Mouse (Mus musculus) stomach, embryonic 15.5 days (tissue): ENCODE measurements around the gene Rgs3. TPM values are rescaled to one million over a fixed set of nuclear protein-coding genes. Genes with fewer than 3 reads are reported as not detected.
A peak's percentile ranks its signal among the peaks of the same experiment; 100 is the strongest.

Source experiments
- ATAC-seq: fragments of 200-750 bp; cut with Nextera tagmentation; 2 replicates; pipeline ENCODE4 v1.8.0; 2017; ENCODE audit warnings: low read depth, moderate number of reproducible peaks, moderate TSS enrichment; ENCODE audit not compliant: insufficient read depth, low FRiP score
- H3K27ac ChIP-seq: fragments of 300-500 bp; sonication (generic); 2 replicates; pipeline ENCODE4 v1.5.1; 2015; ENCODE audit warnings: mild to moderate bottlenecking, inconsistent platforms
- H3K27me3 ChIP-seq: fragments of 300-500 bp; sonication (generic); replicated peaks from 2 replicates; pipeline ENCODE4 v1.6.1; 2015; ENCODE audit warnings: inconsistent platforms
- H3K36me3 ChIP-seq: fragments of 300-500 bp; sonication (generic); 2 replicates; pipeline ENCODE4 v1.6.1; 2015; ENCODE audit warnings: inconsistent platforms
- H3K4me1 ChIP-seq: fragments of 300-500 bp; sonication (generic); 2 replicates; pipeline ENCODE4 v1.6.1; 2015; ENCODE audit warnings: inconsistent platforms
- H3K4me2 ChIP-seq: fragments of 300-500 bp; sonication (generic); 2 replicates; pipeline ENCODE4 v1.6.1; 2015; ENCODE audit warnings: mild to moderate bottlenecking, inconsistent platforms
- H3K4me3 ChIP-seq: fragments of 300-500 bp; sonication (generic); replicated peaks from 2 replicates; pipeline ENCODE4 v1.5.1; 2015; ENCODE audit warnings: inconsistent platforms
- H3K9ac ChIP-seq: fragments of 300-500 bp; sonication (generic); 2 replicates; pipeline ENCODE4 v1.6.1; 2015; ENCODE audit warnings: inconsistent platforms
- H3K9me3 ChIP-seq: fragments of 300-500 bp; sonication (generic); 2 replicates; pipeline ENCODE4 v1.6.1; 2016; ENCODE audit warnings: inconsistent platforms
- whole genome bisulfite sequencing: fragments of 180-500 bp; shearing (Covaris S2); methylation state at CpG from one replicate; pipeline ENCODE4 v1.1.7; 2015; 5-methylcytosine and 5-hydroxymethylcytosine counted together
- polyA plus RNA-seq: library from polyadenylated mRNA; unstranded; fragments of >200 nt; fragmentation: Nextera tagmentation; extraction: Ambion mirVana; gene quantifications from 2 replicates; pipeline ENCODE4 v1.2.1, GENCODE M21; 2015

The Rgs3 gene
- polyA plus RNA-seq, 1 experiment from 2014 or later, result 46.8 TPM

DNA sequence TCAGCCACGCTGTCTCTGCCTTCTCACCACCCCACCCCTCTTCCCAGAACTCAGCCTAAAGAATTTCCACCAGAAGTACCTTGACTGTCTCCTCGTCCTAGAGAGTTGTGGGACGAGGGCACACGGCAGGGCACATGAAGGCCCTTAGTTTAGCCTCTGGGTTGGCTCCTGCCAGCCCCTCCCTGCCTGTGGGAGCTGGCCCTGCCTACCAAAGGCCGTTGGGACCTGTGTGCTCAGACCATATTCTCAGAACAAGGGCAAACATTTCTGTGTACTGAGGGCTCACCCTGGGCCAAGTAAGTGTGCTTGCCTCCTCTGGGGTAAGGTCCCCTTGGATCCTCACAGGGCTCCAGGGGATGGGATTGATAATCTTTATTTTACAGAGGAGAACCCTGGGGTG, 140.8 kb downstream of the Rgs3 start:
- peak overlapping the region; percentile 71; the same call in 1 of the 2 replicates for H3K27ac ChIP-seq
- H3K9ac ChIP-seq, result peak overlapping the region; percentile 46; the same call in 1 of the 2 replicates
- peaks cover 65% of the 10 kb centered on the region for H3K4me1 ChIP-seq

DNA sequence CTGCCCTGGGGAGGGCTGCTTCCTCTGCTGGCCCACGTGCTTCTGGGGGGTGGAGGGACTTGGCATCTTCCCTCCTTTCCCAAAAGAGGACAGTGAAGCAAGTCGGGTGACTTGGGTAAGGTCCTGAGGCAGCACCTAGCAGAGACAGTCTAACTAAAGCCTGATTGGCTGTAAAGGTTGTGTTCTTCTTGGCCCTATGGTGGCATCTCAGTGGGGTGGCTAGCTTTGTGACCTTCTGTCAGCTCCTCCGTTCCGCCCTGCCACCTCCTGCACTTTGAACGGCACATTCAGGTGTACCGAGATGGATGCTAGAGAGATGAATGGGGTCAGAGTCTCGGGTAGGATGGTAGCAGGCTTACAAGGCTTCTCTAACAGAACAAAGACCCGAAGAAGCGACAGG, 143.5 kb downstream of the Rgs3 start:
- H3K36me3 ChIP-seq, result peaks cover 18% of the 10 kb centered on the region
- WGBS, result 79% methylated on average over 9 of the region's 9 CpGs
- H3K27ac ChIP-seq, result no peak overlapping the region

More for the DNA sequence above, 140.8 kb downstream of the Rgs3 start:
- Histone ChIP-seq H3K27me3 (no peaks in the 10 kb centered on the region), H3K36me3 (peaks cover 18% of the 10 kb centered on the region), H3K4me2 (peak overlapping the region; percentile 66), H3K9me3 (no peaks in the 10 kb centered on the region), H3K4me3 (peak overlapping the region; percentile 46)
- 55% methylated on average over 5 of the region's 5 CpGs for WGBS
- no peak for ATAC-seq

DNA sequence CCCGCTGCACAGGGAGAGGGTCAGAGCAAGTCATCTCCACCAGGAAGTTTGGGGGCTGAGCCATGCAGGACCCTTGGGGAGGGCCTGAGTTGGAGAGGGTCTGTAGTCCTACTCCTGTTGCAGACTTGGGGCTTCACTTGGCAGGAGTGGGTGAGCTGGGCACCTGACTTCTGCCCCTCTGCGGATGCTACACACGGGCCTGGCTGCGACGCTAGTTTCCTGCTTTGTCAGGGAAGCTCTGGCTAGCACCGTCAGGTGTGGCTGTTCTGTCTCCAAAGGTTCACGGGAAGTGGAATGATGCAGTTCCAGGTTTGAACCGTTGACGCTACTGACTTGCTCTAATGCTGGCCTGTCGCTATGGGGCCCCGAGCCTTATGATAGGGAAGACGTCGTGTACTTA, 144.6 kb downstream of the Rgs3 start:
- no peak overlapping the region for H3K9ac ChIP-seq
- H3K36me3 ChIP-seq, result peaks cover 18% of the 10 kb centered on the region
- H3K4me2 ChIP-seq, result no peak overlapping the region
- peaks cover 48% of the 10 kb centered on the region for H3K4me1 ChIP-seq
- no peak for ATAC-seq
- peak overlapping the region; percentile 80; the same call in 1 of the 2 replicates for H3K27ac ChIP-seq
- WGBS, result 89% methylated on average over 13 of the region's 13 CpGs
- no peak overlapping the region for H3K4me3 ChIP-seq
- no peaks in the 10 kb centered on the region for H3K27me3 ChIP-seq
- no peaks in the 10 kb centered on the region for H3K9me3 ChIP-seq

More for the DNA sequence above, 143.5 kb downstream of the Rgs3 start:
- no peaks in the 10 kb centered on the region for H3K27me3 ChIP-seq
- no peak for ATAC-seq
- H3K9me3 ChIP-seq, result no peaks in the 10 kb centered on the region
- H3K4me1 ChIP-seq, result peaks cover 53% of the 10 kb centered on the region
- no peak overlapping the region for H3K4me2 ChIP-seq
- no peak overlapping the region for H3K9ac ChIP-seq
- H3K4me3 ChIP-seq, result no peak overlapping the region

DNA sequence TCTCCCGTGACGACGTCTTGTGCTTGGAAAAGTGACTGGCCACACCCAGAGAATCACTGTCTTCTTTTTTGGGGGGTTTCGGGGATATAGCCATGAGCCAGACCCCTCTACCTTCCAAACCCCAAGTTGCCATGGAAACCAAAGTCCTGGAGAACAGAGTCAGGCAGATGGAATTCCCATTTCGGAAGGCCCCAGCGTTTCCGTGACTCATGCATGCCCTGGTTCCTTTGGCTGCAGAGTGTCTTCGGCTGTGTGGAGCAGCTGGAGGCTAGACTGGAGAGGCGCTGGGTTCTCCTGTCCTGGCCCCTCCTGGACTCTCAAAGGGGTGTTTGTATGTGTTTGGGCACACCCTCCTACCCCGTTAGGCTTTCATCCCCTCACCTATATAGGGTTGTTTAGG, 145.4 kb downstream of the Rgs3 start:
- 57% methylated on average over 10 of the region's 10 CpGs for WGBS
- no peaks in the 10 kb centered on the region for H3K9me3 ChIP-seq
- H3K27ac ChIP-seq, result peak overlapping the region; percentile 80
- peaks cover 18% of the 10 kb centered on the region for H3K36me3 ChIP-seq
- no peak overlapping the region for H3K4me3 ChIP-seq
- no peak overlapping the region for H3K9ac ChIP-seq
- ATAC-seq, result no peak
- H3K4me1 ChIP-seq, result peaks cover 45% of the 10 kb centered on the region
- no peaks in the 10 kb centered on the region for H3K27me3 ChIP-seq
- no peak overlapping the region for H3K4me2 ChIP-seq

DNA sequence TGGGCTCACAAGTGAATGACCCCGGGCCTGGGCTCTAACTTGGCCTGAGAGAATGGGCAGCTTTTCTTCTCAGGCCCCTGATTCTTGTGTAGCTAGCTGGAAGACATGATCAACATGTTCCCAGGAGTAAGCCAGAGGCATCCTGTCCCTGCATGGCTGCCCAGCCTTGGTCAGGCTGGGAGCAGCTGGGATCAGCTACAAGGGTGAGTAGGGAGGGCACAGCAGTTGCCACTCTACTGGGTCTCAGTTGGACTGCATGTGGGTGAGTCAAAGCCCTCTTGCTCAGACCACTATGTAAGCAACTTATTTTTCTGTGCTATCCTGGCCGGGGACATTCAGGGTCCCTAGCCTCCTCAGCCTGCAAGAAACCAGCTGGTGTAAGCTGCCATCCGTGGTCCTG, 146.1 kb downstream of the Rgs3 start:
- Histone ChIP-seq H3K36me3 (peaks cover 18% of the 10 kb centered on the region), H3K4me3 (no peak overlapping the region), H3K27me3 (no peaks in the 10 kb centered on the region), H3K9ac (no peak overlapping the region), H3K9me3 (no peaks in the 10 kb centered on the region), H3K4me1 (peaks cover 38% of the 10 kb centered on the region), H3K27ac (peak overlapping the region; percentile 80), H3K4me2 (no peak overlapping the region)
- ATAC-seq, result no peak
- WGBS, result 43% methylated on average over 3 of the region's 3 CpGs

DNA sequence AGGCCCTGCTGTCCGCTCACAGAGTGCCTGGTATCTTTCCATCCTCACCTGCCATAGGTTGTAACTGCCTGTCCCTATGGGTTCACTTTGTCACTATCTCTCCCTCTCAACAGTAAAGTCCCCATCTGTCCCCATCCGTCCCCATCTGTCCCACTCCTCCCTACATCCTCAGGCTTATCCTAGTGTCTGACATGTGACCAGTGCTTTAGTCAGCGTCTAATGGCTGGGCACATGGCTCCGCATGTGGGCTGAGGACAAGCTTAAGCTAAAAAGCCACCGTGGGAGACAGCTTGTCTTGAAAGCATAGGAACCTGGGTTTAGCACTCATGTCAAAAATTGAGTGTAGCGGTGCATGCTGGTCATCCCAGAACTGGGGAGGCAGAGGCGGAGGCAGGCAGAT, 148.4 kb downstream of the Rgs3 start:
- 84% methylated on average over 7 of the region's 7 CpGs for WGBS
- Histone ChIP-seq H3K36me3 (peaks cover 7% of the 10 kb centered on the region), H3K27me3 (no peaks in the 10 kb centered on the region), H3K27ac (no peak overlapping the region), H3K4me3 (no peak overlapping the region), H3K9ac (no peak overlapping the region), H3K9me3 (no peaks in the 10 kb centered on the region), H3K4me2 (no peak overlapping the region), H3K4me1 (peaks cover 30% of the 10 kb centered on the region)
- ATAC-seq, result no peak

DNA sequence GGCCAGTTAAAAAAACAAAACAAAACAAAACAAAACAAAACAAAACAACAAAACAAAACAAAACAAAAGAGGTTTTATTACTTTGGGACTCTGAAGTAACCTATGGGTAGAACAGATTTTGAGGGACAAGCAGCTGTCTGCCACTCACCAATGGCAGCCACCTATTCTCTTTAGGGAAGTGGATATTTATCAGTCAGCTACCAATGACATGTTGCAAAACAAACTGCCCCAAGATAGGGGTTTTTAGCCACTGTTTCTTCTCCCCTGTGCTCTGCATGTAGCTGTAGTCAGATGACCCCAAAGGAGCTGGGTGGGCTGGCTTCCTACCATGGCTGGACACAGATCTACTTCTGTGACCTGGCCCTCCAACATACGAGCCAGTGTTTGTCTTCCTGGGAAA, 149.3 kb downstream of the Rgs3 start:
- Histone ChIP-seq H3K4me1 (peaks cover 30% of the 10 kb centered on the region), H3K4me2 (no peak overlapping the region), H3K27me3 (no peaks in the 10 kb centered on the region), H3K27ac (no peak overlapping the region; the same call in 1 of the 2 replicates), H3K36me3 (peaks cover 5% of the 10 kb centered on the region), H3K9me3 (no peaks in the 10 kb centered on the region), H3K9ac (no peak overlapping the region), H3K4me3 (no peak overlapping the region)
- 44% methylated on average over 1 of the region's 1 CpGs for WGBS
- ATAC-seq, result no peak

DNA sequence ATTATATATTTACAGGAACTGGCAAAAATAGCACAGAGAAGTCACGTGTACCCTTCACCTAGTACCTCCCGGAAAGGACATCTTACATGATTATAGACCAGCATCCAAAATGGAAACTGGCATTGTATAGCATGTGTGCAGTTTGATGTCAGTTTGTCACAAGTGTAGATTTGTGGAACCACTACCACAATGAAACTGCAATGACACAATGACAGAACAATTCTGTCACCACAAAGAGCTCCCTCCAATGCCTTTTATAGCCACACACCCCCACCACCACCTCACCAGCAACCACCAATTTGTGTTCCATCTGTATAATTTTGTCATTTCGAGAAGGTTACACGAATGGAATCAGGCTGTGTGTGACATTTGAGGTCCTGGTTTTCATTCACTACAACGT, 149.8 kb downstream of the Rgs3 start:
- Histone ChIP-seq H3K27me3 (no peaks in the 10 kb centered on the region), H3K36me3 (0 out of 2 replicates have a peak, but pooled peaks cover under 1% of the 10 kb centered on the region), H3K9ac (no peak overlapping the region), H3K27ac (no peak overlapping the region), H3K4me3 (no peak overlapping the region), H3K4me1 (peaks cover 26% of the 10 kb centered on the region), H3K9me3 (no peaks in the 10 kb centered on the region), H3K4me2 (no peak overlapping the region)
- WGBS, result 75% methylated on average over 5 of the region's 5 CpGs
- no peak for ATAC-seq

DNA sequence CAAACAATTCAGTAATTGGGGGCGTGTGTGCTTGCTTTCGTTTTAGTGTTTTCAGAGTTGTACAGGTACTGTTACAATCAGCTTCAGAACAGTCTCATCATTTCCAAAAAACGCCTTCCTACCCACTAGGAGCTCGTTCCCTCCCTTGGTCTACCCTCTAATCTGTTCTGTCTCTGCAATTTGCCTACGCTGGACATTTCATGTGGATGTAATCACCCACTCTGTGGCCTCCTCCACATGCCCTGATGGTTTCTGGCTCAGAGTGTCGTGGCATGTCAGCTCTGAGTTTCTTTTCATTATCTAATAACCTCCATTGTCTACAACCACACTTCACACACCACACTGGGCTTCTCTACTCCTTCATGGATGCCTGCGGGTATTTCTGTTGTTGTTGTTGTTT, 151.5 kb downstream of the Rgs3 start:
- no peaks in the 10 kb centered on the region for H3K9me3 ChIP-seq
- WGBS, result 80% methylated on average over 7 of the region's 7 CpGs
- no peak overlapping the region for H3K4me3 ChIP-seq
- 0 out of 2 replicates have a peak, but pooled peaks cover 10% of the 10 kb centered on the region for H3K4me1 ChIP-seq
- H3K27me3 ChIP-seq, result no peaks in the 10 kb centered on the region
- H3K9ac ChIP-seq, result no peak overlapping the region
- ATAC-seq, result no peak
- no peak overlapping the region for H3K27ac ChIP-seq
- no peak overlapping the region for H3K4me2 ChIP-seq
- no peaks in the 10 kb centered on the region for H3K36me3 ChIP-seq

DNA sequence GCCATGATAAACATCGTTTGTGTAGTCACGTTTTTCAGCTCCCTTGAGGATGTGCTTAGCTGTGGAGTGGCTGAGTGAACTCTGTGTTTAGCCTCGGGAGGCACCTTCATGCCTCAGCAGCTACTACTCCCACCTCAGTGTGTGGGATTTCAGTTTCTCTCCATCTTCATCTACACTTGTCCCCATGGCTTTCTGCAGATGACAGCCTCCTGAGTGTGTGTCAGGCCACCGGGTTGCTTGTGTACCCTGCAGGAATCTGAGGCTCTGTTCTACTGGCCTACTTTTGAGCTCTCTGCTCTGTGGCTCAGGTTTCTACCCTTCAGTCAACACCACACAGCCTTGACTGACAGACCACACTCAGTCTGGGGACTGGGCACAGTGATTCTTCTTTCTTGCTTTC, 151.9 kb downstream of the Rgs3 start:
- WGBS, result 69% methylated on average over 4 of the region's 4 CpGs
- no peaks in the 10 kb centered on the region for H3K27me3 ChIP-seq
- ATAC-seq, result no peak
- no peak overlapping the region for H3K27ac ChIP-seq
- no peaks in the 10 kb centered on the region for H3K36me3 ChIP-seq
- H3K9ac ChIP-seq, result no peak overlapping the region
- no peak overlapping the region for H3K4me3 ChIP-seq
- H3K4me1 ChIP-seq, result 0 out of 2 replicates have a peak, but pooled peaks cover 8% of the 10 kb centered on the region
- H3K9me3 ChIP-seq, result no peaks in the 10 kb centered on the region
- H3K4me2 ChIP-seq, result no peak overlapping the region

DNA sequence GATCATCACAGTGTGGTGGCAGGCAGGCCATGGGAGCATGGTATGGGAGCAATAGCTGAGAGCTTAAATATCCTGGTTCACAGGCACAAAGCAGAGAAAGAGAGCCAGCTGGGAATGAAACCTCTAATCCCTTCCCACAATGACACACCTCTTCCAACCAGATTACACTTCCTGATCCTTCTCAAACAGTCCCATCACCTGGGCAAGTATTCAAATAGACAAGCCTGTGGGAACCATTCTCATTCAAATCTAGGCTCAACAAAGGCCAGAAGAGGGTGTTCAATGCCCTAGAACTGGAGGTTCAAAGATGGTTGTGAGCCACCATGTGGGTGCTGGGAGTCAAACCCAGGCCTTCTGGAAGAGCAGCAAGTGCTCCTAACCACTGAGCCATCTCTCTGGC, 161.2 kb downstream of the Rgs3 start:
- H3K9me3 ChIP-seq, result no peaks in the 10 kb centered on the region
- H3K9ac ChIP-seq, result no peak overlapping the region
- H3K4me3 ChIP-seq, result no peak overlapping the region
- H3K27ac ChIP-seq, result no peak overlapping the region
- no peaks in the 10 kb centered on the region for H3K36me3 ChIP-seq
- no peaks in the 10 kb centered on the region for H3K27me3 ChIP-seq
- H3K4me2 ChIP-seq, result no peak overlapping the region
- H3K4me1 ChIP-seq, result peaks cover 8% of the 10 kb centered on the region
- ATAC-seq, result no peak

DNA sequence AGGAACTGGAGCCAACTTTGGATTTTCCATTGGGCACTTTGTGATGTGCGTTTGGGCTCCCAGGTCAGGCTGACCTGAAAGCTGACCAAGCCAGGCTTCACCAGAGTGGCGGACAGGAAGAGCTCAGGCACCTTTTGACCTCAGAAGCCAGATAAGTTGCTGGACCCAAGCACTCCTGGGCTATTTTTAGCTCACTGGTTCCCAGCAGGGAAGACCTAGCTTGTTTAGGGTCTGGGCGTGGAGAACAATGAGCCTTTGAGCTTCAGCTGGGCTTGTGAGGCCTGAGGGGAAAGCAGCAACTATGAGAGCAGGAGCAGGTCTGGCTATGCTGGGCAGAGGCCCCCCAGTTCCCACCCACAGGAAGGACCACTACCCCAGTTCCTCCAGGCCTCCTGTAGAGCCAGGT, 162.4 kb downstream of the Rgs3 start:
- no peak overlapping the region for H3K9ac ChIP-seq
- ATAC-seq, result peak; percentile 35; the same call in 1 of the 2 replicates
- 35% methylated on average over 3 of the region's 3 CpGs for WGBS

DNA sequence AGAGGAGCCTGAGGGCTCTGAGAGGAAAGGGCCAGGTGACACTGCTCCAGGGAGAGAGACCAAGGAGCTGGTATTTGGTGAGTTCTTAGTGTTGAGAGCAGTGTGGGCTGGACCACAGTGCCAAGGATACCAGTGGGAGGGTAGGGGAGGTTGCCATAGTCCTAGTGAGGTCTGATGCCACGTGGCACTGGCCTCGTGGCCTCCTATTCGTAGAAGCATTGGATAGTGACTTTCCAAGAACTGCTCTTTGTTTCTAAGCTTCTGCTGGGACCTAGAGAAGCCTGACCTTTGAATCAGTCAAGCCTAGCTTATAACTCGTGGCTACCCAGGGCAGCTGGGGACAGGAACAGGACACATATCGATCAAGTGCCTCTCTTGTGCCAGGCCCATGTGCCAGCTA, 164.1 kb downstream of the Rgs3 start:
- ATAC-seq, result no peak
- Histone ChIP-seq H3K27me3 (no peaks in the 10 kb centered on the region), H3K9me3 (no peaks in the 10 kb centered on the region), H3K36me3 (no peaks in the 10 kb centered on the region), H3K9ac (no peak overlapping the region), H3K4me3 (no peak overlapping the region), H3K4me1 (peaks cover 8% of the 10 kb centered on the region), H3K4me2 (no peak overlapping the region), H3K27ac (no peak overlapping the region)
- 90% methylated on average over 5 of the region's 5 CpGs for WGBS

More for the DNA sequence above, 162.4 kb downstream of the Rgs3 start:
- Histone ChIP-seq H3K4me2 (no peak overlapping the region), H3K36me3 (no peaks in the 10 kb centered on the region), H3K4me1 (peaks cover 8% of the 10 kb centered on the region), H3K9me3 (no peaks in the 10 kb centered on the region), H3K27me3 (no peaks in the 10 kb centered on the region), H3K4me3 (no peak overlapping the region), H3K27ac (no peak overlapping the region)
